Mouse (Mus musculus) liver, adult 2 months (tissue): ENCODE measurements at regions not wholly inside any gene's neighbourhood (a gene's known extent, or its start where the extent isn't known, plus 50 kb on each side); places are given as distances from the start of the nearest gene placed in this dataset.

Experiments
- DNase-seq: peaks from one replicate; pipeline ENCODE4 v3.0.0-alpha.2; 2011; ENCODE audit warnings: low read depth, low spot score; ENCODE audit errors: extremely low read depth
- H3K27ac ChIP-seq: fragments of 200-500 bp; replicated peaks from 2 replicates; pipeline ENCODE4 v1.5.1; 2012; ENCODE audit warnings: low read depth, mild to moderate bottlenecking, control low read depth, inconsistent platforms, low read length; ENCODE audit not compliant: insufficient read depth
- H3K27me3 ChIP-seq: fragments of 200-500 bp; 2 replicates; pipeline ENCODE4 v1.6.1; 2012; ENCODE audit warnings: mild to moderate bottlenecking, moderate library complexity, low read length, inconsistent platforms; ENCODE audit not compliant: control insufficient read depth, insufficient read depth
- H3K36me3 ChIP-seq: fragments of 200-500 bp; 2 replicates; pipeline ENCODE4 v1.6.1; 2012; ENCODE audit warnings: low read length, inconsistent platforms; ENCODE audit not compliant: control insufficient read depth, insufficient read depth
- H3K4me1 ChIP-seq: fragments of 200-500 bp; 2 replicates; pipeline ENCODE4 v1.6.1; 2011; ENCODE audit warnings: low read length; ENCODE audit not compliant: control insufficient read depth, insufficient read depth
- H3K4me3 ChIP-seq: fragments of 200-500 bp; 2 replicates; pipeline ENCODE4 v1.5.1; 2011; ENCODE audit warnings: low read depth, mild to moderate bottlenecking, control low read depth, low read length, moderate library complexity; ENCODE audit not compliant: insufficient read depth
- H3K79me2 ChIP-seq: fragments of 200-500 bp; 2 replicates; pipeline ENCODE4 v1.6.1; 2012; ENCODE audit warnings: inconsistent platforms, mild to moderate bottlenecking, low read length, moderate library complexity; ENCODE audit not compliant: control insufficient read depth, insufficient read depth
- H3K9ac ChIP-seq: fragments of 200-500 bp; 2 replicates; pipeline ENCODE4 v1.6.1; 2012; ENCODE audit warnings: low read depth, mild to moderate bottlenecking, control low read depth, inconsistent platforms, low read length
- CTCF ChIP-seq: fragments of 200-500 bp; IDR thresholded peaks from 2 replicates; pipeline ENCODE4 v1.5.1; 2011; ENCODE audit warnings: low read depth, low read length, control low read depth
- POLR2A ChIP-seq: fragments of 200-500 bp; IDR thresholded peaks from 2 replicates; pipeline ENCODE4 v1.6.1; 2011; ENCODE audit warnings: low read length, control low read depth; ENCODE audit not compliant: insufficient read depth; ENCODE audit errors: extremely low read depth
- WGBS: fragments of 180-500 bp; shearing (Covaris S2); methylation state at CpG from one replicate; pipeline ENCODE4 v1.1.7; 2018; 5-methylcytosine and 5-hydroxymethylcytosine counted together

GRCm38 (mm10) chrX:59817794-59818193 lies 181.5 kb upstream of the F9 start:
- Histone ChIP-seq H3K27ac (no peak overlapping the region), H3K9ac (no peak overlapping the region), H3K79me2 (no peaks in the 10 kb centered on the region), H3K27me3 (no peaks in the 10 kb centered on the region), H3K4me1 (no peaks in the 10 kb centered on the region), H3K36me3 (no peaks in the 10 kb centered on the region), H3K4me3 (no peak overlapping the region)
- peak; percentile 3 for DNase-seq
- WGBS: 96% methylated on average over 1 of the region's 1 CpGs
- TF ChIP-seq CTCF: no peak
- TF ChIP-seq POLR2A: no peak
